Mouse (Mus musculus) R1 (cell line): ENCODE data around the gene D230025D16Rik.
A peak's percentile ranks its signal among the peaks of the same experiment; 100 is the strongest.
"Not testable (repeated sequence)": the region's sequence is repeated elsewhere in the genome, so short reads cannot be mapped to it uniquely, and the experiment has no call there.

ENCODE experiments used
- DNase-seq: peaks from one replicate; pipeline ENCODE4 v3.0.0-alpha.2; 2018; ENCODE audit warnings: low read depth, low spot score

Gene D230025D16Rik

DNA sequence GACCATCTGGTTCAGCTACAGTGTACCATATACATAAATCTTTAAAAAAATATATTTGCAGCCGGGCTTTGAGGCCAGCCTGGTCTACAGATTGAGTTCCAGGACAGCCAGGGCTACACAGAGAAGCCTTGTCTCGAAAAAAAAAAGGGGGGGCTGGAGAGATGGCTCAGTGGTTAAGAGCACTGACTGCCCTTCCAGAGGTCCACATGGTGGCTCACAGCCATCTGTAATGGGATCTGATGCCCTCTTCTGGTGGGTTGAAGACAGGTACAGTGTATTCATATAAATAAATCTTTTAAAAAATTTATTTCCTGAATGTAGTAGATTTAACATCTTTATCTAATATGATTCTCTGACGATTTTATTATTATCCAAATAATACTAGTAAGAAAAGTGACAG is 66.9 kb downstream of the D230025D16Rik start:
- DNase-seq, result not testable (repeated sequence)

- no peak for DNase-seq
Measured at GRCm38 (mm10) chr8:105292471-105292870, 67.5 kb downstream of the D230025D16Rik start.

DNA sequence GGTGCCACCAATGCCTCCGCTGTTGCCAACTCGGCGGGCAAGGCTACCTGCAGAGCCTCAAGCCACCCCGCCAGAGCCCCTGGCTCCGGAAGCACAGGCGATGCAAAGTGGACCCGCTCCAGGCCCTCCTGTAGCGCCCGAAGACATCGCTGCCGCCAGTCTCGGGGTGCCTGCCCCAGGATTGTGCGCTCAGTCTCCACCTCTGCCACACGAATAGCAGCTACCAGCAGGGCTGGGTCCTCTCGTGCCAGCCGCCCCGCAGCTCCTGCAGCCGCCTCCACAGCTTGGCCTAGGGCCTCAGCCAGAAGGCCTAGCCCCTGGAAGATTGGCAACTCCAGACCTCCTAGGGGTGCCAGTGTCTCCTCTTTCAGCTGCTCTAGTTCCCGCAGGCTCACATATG is 68.5 kb downstream of the D230025D16Rik start:
- no peak for DNase-seq

DNA sequence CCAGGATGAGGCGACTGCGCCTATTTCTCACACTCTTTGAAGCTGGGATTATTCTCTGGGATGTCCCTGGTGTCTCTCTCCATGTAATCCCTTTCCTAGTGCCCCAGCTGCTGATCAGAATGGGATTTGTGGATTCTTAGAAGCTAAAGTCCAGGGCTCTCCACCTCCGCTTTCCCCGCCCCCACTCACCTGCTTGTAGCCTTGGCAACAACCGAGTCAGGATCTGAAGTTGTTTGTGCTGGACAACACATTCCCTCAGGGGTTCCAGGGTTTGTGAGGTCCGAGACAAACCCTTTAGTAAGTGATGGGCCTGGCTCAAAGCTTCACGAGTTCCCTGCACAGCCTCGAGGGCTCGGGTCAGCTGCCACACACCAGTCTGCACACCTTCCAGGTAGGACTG is 69.8 kb downstream of the D230025D16Rik start:
- peak; percentile 63 for DNase-seq

- no peak for DNase-seq
Measured at GRCm38 (mm10) chr8:105295256-105295655, 70.3 kb downstream of the D230025D16Rik start.

DNA sequence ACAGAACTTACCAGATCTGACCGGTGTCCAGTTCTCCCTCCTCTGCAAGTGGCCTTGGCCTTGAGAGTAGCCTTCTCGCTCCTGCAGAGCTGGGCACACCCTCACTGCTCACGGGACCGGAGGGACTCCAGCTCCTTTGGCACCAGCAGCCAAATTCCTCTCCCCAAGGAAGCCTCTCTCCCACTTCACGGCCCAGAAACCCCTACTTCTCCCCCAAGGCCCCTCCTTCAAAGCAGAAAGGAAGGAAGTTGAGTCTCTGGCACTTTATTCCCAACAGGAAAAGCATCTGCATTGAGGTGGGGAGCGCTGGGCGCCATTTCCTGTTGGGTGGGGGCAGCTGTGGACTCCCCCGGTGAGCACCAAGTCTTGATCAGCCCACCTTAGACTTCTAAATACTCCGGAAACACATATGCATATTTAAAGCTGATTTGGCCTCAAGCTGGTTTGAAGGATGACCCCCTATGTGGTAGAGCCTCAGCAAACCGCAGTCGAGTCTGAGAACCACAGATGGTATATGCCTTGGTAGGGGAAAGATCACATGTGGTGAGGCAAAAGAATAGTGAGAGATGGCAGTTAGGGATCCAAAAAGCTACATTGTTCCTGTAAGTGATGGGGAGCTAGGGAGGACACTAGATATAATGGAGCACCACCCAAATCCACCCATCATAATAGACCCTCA is 71.1 kb downstream of the D230025D16Rik start, which contains the start of gene Exoc3l:
TSS of gene Exoc3l (minus strand) at position 207 of the 679 bp plus-strand sequence.
- peak; percentile 86 for DNase-seq

DNA sequence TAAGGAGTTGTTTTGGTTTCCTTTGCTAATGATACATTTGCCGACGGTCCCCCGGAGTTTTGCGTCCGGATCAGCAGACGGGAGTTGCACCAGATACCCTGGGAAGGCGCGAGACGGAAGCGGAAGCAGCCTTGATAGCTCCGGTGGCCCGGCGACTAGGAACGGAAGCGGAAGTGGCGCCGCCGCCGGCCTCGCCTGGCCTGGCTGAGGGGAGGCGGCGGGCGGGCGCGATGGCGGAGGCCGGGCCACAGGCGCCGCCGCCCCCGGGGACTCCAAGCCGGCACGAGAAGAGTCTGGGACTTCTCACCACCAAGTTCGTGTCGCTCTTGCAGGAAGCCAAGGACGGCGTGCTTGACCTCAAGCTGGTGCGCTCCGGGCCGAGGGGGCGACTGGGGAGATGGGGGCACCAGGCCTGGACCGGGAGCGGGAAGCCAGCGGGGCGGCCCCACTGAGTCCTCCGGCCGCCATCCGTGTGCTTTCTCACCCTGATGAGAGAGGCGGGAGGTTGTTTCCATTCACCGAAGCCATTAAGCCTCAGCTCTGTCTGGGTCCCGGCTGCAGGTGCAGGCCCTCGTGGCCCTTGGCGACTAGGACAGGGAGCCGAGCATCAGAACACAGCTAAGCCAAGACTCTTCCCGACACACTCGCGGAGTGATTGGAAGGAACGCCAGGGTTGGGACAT is 72.7 kb downstream of the D230025D16Rik start, which contains the start of gene E2f4:
TSS of gene E2f4 (plus strand) at position 153 of the 682 bp plus-strand sequence.
- peak; percentile 92 for DNase-seq

DNA sequence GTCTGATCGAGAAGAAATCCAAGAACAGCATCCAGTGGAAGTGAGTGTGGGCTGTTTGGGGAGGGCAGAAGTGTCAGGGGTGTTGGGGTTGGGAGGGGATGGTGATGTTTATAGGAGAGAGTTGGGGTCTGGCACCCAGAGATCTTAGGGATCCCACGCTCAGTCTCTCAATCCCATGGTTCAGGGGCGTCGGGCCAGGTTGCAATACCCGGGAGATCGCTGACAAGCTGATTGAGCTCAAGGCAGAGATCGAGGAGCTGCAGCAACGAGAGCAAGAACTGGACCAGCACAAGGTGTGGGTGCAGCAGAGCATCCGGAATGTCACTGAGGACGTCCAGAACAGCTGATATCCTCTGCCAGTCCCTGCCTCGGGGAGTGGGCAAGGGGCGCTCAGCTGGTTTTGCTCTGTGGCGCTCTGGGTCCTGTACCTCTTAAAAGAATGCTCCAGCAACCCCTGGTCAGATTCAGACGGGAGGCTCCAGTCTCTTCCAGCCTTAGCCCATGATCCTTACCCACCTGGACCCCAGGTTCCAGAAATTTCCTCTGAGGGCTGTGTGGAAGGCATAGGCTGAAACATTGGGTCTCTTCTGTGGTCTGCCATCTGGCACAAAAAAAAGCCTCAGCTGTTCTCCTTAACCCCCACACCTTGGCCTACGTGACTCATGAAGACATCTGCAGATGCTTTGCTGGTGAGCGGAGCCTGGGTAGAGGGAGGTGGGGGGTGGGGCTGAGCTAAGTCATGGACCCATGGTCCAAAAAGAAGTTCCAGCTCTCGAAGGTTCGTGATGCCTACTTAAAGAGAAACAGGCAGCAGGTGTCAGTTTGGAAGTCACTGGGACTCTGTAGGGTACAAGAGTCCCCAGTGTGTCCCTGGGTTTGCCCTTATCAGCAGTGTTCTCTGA is 73.7 kb downstream of the D230025D16Rik start:
- DNase-seq, result no peak

- DNase-seq, result no peak
Measured at GRCm38 (mm10) chr8:105299962-105300361, 75.0 kb downstream of the D230025D16Rik start.
